Mouse (Mus musculus) heart, embryonic 16.5 days (tissue): ENCODE measurements at regions not wholly inside any gene's neighbourhood (a gene's known extent, or its start where the extent isn't known, plus 50 kb on each side); places are given as distances from the start of the nearest gene placed in this dataset.
"Not testable (repeated sequence)": the region's sequence is repeated elsewhere in the genome, so short reads cannot be mapped to it uniquely, and the experiment has no call there.

ENCODE experiments used
- ATAC-seq: fragments of 200-750 bp; cut with Nextera tagmentation; replicated peaks from 2 replicates; pipeline ENCODE4 v1.8.0; 2017; ENCODE audit warnings: moderate number of reproducible peaks; ENCODE audit not compliant: insufficient read depth, low FRiP score; ENCODE audit errors: extremely low read depth
- H3K27ac ChIP-seq: fragments of 300-500 bp; sonication (generic); 2 replicates; pipeline ENCODE4 v1.5.1; 2014; ENCODE audit warnings: mild to moderate bottlenecking, low read length, control low read depth, moderate library complexity
- H3K27me3 ChIP-seq: fragments of 300-500 bp; sonication (generic); 2 replicates; pipeline ENCODE4 v1.6.1; 2014; ENCODE audit warnings: low read length, mixed read lengths; ENCODE audit not compliant: control insufficient read depth, insufficient read depth
- H3K36me3 ChIP-seq: fragments of 300-500 bp; sonication (generic); 2 replicates; pipeline ENCODE4 v1.6.1; 2014; ENCODE audit not compliant: control insufficient read depth, insufficient read depth
- H3K4me1 ChIP-seq: fragments of 300-500 bp; sonication (generic); 2 replicates; pipeline ENCODE4 v1.6.1; 2014; ENCODE audit warnings: low read length, mixed read lengths; ENCODE audit not compliant: control insufficient read depth, insufficient read depth
- H3K4me2 ChIP-seq: fragments of 300-500 bp; sonication (generic); 2 replicates; pipeline ENCODE4 v1.6.1; 2014; ENCODE audit warnings: low read depth, mild to moderate bottlenecking, control low read depth, low read length
- H3K4me3 ChIP-seq: fragments of 300-500 bp; sonication (generic); 2 replicates; pipeline ENCODE4 v1.5.1; 2014; ENCODE audit warnings: mild to moderate bottlenecking, control low read depth, low read length
- H3K9ac ChIP-seq: fragments of 300-500 bp; sonication (generic); 2 replicates; pipeline ENCODE4 v1.6.1; 2014; ENCODE audit warnings: low read length, control low read depth
- H3K9me3 ChIP-seq: fragments of 300-500 bp; sonication (generic); replicated peaks from 2 replicates; pipeline ENCODE4 v1.6.1; 2016; ENCODE audit warnings: low read length; ENCODE audit not compliant: control insufficient read depth
- WGBS: fragments of 180-500 bp; shearing (Covaris S2); extraction: QIAGEN DNeasy Blood & Tissue Kit; methylation state at CpG from one replicate; pipeline ENCODE4 v1.1.7; 2014; 5-methylcytosine and 5-hydroxymethylcytosine counted together

DNA sequence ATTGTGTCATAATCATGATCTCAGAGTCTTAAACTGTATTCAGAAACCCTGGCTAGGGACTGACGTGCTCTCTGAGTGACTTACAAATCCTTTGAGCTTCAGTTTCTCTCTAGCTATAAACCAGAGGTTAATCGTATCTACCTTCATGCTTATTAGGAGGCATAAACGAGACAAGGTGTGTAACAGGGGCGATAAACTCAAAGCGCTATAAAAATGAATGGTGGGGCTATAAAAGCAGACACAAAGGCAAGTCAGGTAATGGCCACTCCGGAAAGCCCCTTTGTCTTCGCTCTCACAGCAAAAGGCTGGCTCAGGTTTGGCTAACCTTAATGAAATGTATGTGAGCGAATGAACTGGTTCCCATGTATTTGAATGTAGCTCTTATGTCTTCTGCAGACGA is 94.6 kb downstream of the Gm9817 start:
- H3K27ac ChIP-seq = no peak overlapping the region
- no peak overlapping the region for H3K4me2 ChIP-seq
- H3K9ac ChIP-seq = no peak overlapping the region
- no peak overlapping the region for H3K4me3 ChIP-seq
- no peaks in the 10 kb centered on the region for H3K36me3 ChIP-seq
- H3K4me1 ChIP-seq = no peaks in the 10 kb centered on the region
- 91% methylated on average over 9 of the region's 9 CpGs for WGBS
- H3K27me3 ChIP-seq = no peaks in the 10 kb centered on the region
- ATAC-seq = no peak
- peaks cover 8% of the 10 kb centered on the region; the same call in 1 of the 2 replicates for H3K9me3 ChIP-seq

GRCm38 (mm10) chr13:45175711-45176205 is 97.3 kb downstream of the Gm9817 start:
- 91% methylated on average over 3 of the region's 3 CpGs for WGBS
- H3K9ac ChIP-seq, H3K4me1 ChIP-seq, H3K4me2 ChIP-seq, H3K9me3 ChIP-seq, H3K27ac ChIP-seq, H3K4me3 ChIP-seq, H3K27me3 ChIP-seq, ATAC-seq, H3K36me3 ChIP-seq: not testable (repeated sequence)

DNA sequence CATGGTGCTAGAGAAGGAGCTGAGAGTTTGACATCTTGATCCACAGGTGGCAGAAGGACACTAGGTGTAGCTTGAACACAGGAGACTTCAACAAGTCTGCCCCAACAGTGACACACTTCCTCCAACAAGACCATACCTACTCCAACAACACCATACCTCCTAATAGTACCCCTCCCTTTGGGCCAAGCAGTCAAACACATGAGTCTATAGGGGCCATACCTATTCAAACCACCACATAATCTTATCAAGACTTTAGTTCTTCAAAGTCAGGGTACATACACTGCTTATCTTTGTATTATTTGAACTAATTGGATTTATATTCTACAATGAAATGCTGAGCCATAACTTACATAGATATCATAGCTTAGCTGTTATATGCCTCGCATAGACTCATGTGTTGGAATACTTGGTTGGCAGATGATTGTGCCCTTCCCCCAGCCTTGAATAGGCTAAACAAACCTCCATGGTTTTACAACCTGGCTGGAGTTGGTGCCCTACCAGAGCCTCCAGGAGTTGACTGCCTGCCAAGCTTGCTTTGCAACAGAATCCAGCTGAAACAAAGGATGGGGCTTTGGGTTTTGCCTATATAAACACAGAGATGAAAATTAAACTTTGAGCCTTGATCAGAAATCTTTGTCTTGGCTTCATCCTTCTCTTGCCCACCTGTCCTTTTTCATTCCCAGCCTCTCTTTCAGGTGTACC is 103.2 kb downstream of the Gm9817 start:
- H3K27ac ChIP-seq = no peak overlapping the region
- no peaks in the 10 kb centered on the region for H3K36me3 ChIP-seq
- H3K4me3 ChIP-seq = no peak overlapping the region
- H3K9ac ChIP-seq = no peak overlapping the region
- WGBS = 93% methylated on average over 1 of the region's 1 CpGs
- H3K9me3 ChIP-seq = no peaks in the 10 kb centered on the region
- no peak overlapping the region for H3K4me2 ChIP-seq
- H3K27me3 ChIP-seq = no peaks in the 10 kb centered on the region
- no peaks in the 10 kb centered on the region for H3K4me1 ChIP-seq
- no peak for ATAC-seq

DNA sequence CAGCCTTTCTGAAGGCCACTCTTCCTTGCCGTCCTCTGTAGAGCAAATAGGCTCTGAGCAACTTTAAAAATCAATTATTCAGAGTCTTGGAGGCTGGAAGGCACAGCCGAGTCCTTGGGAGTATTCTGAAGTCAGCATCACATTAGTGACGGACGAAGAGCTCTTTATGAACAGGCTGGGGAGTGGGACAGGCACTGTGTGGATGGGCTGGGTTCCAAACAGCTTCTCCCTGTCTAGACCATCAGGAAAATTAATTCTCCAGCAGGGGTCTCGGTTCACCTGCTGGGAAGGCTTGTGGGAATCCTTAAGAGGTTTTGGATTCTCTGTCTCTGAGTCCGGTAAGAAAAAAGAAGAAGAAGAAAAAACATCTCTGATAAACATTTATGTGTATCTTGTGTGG is 110.9 kb downstream of the Gm9817 start:
- WGBS = 72% methylated on average over 6 of the region's 6 CpGs
- no peak overlapping the region for H3K4me2 ChIP-seq
- no peaks in the 10 kb centered on the region for H3K4me1 ChIP-seq
- no peak overlapping the region for H3K27ac ChIP-seq
- ATAC-seq = no peak
- H3K27me3 ChIP-seq = no peaks in the 10 kb centered on the region
- H3K9me3 ChIP-seq = no peaks in the 10 kb centered on the region
- no peaks in the 10 kb centered on the region for H3K36me3 ChIP-seq
- no peak overlapping the region for H3K4me3 ChIP-seq
- no peak overlapping the region for H3K9ac ChIP-seq

GRCm38 (mm10) chr13:45190151-45190550 is 111.7 kb downstream of the Gm9817 start:
- Histone ChIP-seq H3K4me1 (no peaks in the 10 kb centered on the region), H3K27me3 (no peaks in the 10 kb centered on the region), H3K27ac (no peak overlapping the region), H3K4me2 (no peak overlapping the region), H3K9me3 (no peaks in the 10 kb centered on the region), H3K9ac (no peak overlapping the region), H3K36me3 (no peaks in the 10 kb centered on the region), H3K4me3 (no peak overlapping the region)
- no peak for ATAC-seq
- WGBS = 65% methylated on average over 4 of the region's 4 CpGs

GRCm38 (mm10) chr13:45192079-45192478 is 113.6 kb downstream of the Gm9817 start:
- Histone ChIP-seq H3K36me3 (no peaks in the 10 kb centered on the region), H3K9me3 (no peaks in the 10 kb centered on the region), H3K4me3 (no peak overlapping the region), H3K27ac (no peak overlapping the region), H3K4me1 (no peaks in the 10 kb centered on the region), H3K4me2 (no peak overlapping the region), H3K27me3 (no peaks in the 10 kb centered on the region), H3K9ac (no peak overlapping the region)
- no peak for ATAC-seq
- WGBS = 67% methylated on average over 8 of the region's 8 CpGs

- Histone ChIP-seq H3K27me3 (no peaks in the 10 kb centered on the region), H3K4me2 (no peak overlapping the region), H3K9me3 (no peaks in the 10 kb centered on the region), H3K27ac (no peak overlapping the region), H3K4me1 (no peaks in the 10 kb centered on the region), H3K4me3 (no peak overlapping the region), H3K36me3 (no peaks in the 10 kb centered on the region), H3K9ac (no peak overlapping the region)
- WGBS = 58% methylated on average over 2 of the region's 2 CpGs
- ATAC-seq = no peak
These were observed 117.1 kb downstream of the Gm9817 start for GRCm38 (mm10) chr13:45195562-45195961.

GRCm38 (mm10) chr13:45196363-45196762 is 117.9 kb downstream of the Gm9817 start:
- H3K4me3 ChIP-seq = no peak overlapping the region
- no peaks in the 10 kb centered on the region for H3K27me3 ChIP-seq
- H3K4me1 ChIP-seq = no peaks in the 10 kb centered on the region
- H3K9me3 ChIP-seq = no peaks in the 10 kb centered on the region
- no peak overlapping the region for H3K27ac ChIP-seq
- no peak overlapping the region for H3K4me2 ChIP-seq
- ATAC-seq = no peak
- H3K9ac ChIP-seq = no peak overlapping the region
- H3K36me3 ChIP-seq = no peaks in the 10 kb centered on the region

DNA sequence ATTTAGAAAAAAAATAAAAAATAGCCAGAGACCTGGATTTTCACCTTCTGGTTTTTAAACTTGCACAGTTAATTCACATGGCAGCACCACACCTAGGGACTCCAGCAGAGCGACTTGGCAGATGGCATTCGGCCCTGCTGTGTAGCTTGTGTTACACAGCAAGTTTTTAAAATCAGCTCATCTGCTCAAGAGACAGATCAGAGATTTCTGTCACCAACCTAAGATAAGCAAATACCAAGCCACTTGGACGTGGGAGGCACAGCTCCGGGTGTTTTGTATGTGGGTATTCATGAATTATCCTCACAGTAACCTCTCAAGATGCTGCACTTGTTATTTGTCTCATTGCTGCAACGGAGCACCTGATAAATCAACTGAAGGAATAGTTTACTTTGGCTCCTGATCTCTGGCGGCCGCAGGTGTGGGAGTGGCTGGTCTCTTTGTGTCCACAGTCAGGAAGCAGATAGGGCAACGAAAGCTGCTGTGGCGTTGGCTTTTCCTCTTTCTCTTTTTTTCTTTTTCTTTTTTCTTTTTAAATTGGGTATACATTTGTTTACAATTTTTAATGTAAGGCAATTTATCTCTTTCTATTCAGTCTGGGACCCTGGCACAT is 122.1 kb downstream of the Gm9817 start:
- no peak overlapping the region for H3K4me2 ChIP-seq
- H3K27ac ChIP-seq = no peak overlapping the region
- H3K36me3 ChIP-seq = no peaks in the 10 kb centered on the region
- H3K9ac ChIP-seq = no peak overlapping the region
- H3K4me1 ChIP-seq = no peaks in the 10 kb centered on the region
- H3K4me3 ChIP-seq = no peak overlapping the region
- WGBS = 51% methylated on average over 9 of the region's 9 CpGs
- H3K9me3 ChIP-seq = peaks cover 2% of the 10 kb centered on the region
- no peak for ATAC-seq
- H3K27me3 ChIP-seq = no peaks in the 10 kb centered on the region
